8 mouse cellular contexts compared by ENCODE assay signal in genomic region chr10:43174326-43175155, GRCm38 (mm10). TPM values are rescaled to one million over a fixed set of nuclear protein-coding genes. Genes with fewer than 3 reads are reported as not detected.
DNase-seq lines count a peak whose midpoint lies in the region; ATAC-seq and TF ChIP-seq lines count a peak whose summit lies in the region.

Gene Sobp, minus strand, starts transcription at chr10:43174530.
Gene 9030612E09Rik, plus strand, starts transcription at chr10:43174704.

- WGBS in hindbrain, embryonic 14.5 days, result under 1% methylated on average over 71 of the region's 91 CpGs
- under 1% methylated on average over 77 of the region's 91 CpGs for WGBS in midbrain, embryonic 10.5 days

- no peaks in the 10 kb centered on the region for H3K9me3 ChIP-seq in hindbrain, embryonic 14.5 days (ENCODE audit: control insufficient read depth, low read length)
- no peaks in the 10 kb centered on the region for H3K9me3 ChIP-seq in midbrain, embryonic 10.5 days (replicated peaks)

- peaks cover 35% of the 10 kb centered on the region for H3K4me1 ChIP-seq in hindbrain, embryonic 14.5 days (replicated peaks; ENCODE audit: control insufficient read depth, insufficient read depth, low read length)
- peaks cover 47% of the 10 kb centered on the region for H3K4me1 ChIP-seq in midbrain, embryonic 10.5 days

- intact Hi-C loops in gastrocnemius, adult 2 months (cut with DNase I), result loop anchor here (5.0 kb wide), 5 partner anchors 43 to 208 kb away; no protein-coding TSS in a partner anchor

- H3K4me3 ChIP-seq in gastrocnemius, adult 2 months, result peak within 1 kb of the TSS; percentile 88
- H3K4me3 ChIP-seq in hindbrain, embryonic 14.5 days (replicated peaks; ENCODE audit: low read length), result peak within 1 kb of the TSS; percentile 76
- peak within 1 kb of the TSS; percentile 74 for H3K4me3 ChIP-seq in midbrain, embryonic 10.5 days

- no peaks in the 10 kb centered on the region for H3K36me3 ChIP-seq in hindbrain, embryonic 14.5 days (replicated peaks; ENCODE audit: control insufficient read depth, insufficient read depth)
- no peaks in the 10 kb centered on the region for H3K36me3 ChIP-seq in midbrain, embryonic 10.5 days
- no peaks in the 10 kb centered on the region for H3K36me3 ChIP-seq in splenic B cell, adult 2 months (ENCODE audit: control insufficient read depth, insufficient read depth, low read length, poor library complexity, severe bottlenecking)

- peak; percentile 90 for ATAC-seq in hindbrain, embryonic 14.5 days (ENCODE audit: low FRiP score)
- no peak for ATAC-seq in activated CD4-positive, CD25-positive, alpha-beta regulatory T cell, adult 4 months

- peak within 1 kb of the TSS; percentile 74 for H3K4me2 ChIP-seq in hindbrain, embryonic 14.5 days (replicated peaks)

- peak; percentile 64 for DNase-seq in adrenal gland, postnatal 25 days
- DNase-seq in cerebellum, postnatal 4 days (ENCODE audit: low spot score in 2 of 2), result peak; percentile 46 to 76
- peak; percentile 87 for DNase-seq in gastrocnemius, adult 2 months
- peak; percentile 83 for DNase-seq in hindbrain, embryonic 14.5 days (ENCODE audit: low spot score)
- DNase-seq in left cerebral cortex, adult 8-10 months (ENCODE audit: low spot score in 2 of 2), result peak; percentile 64 to 73
- DNase-seq in midbrain, embryonic 10.5 days (ENCODE audit: low spot score), result peak; percentile 83
- peak; percentile 3 for DNase-seq in splenic B cell, adult 2 months (ENCODE audit: low read depth, low spot score)

- H3K27ac ChIP-seq in gastrocnemius, adult 2 months, result peak within 1 kb of the TSS; percentile 90
- H3K27ac ChIP-seq in hindbrain, embryonic 14.5 days, result peak within 1 kb of the TSS; percentile 98
- H3K27ac ChIP-seq in midbrain, embryonic 10.5 days (replicated peaks), result peak within 1 kb of the TSS; percentile 91

- no peak for TF ChIP-seq CTCF in gastrocnemius, adult 2 months (IDR thresholded peaks at IDR 0.05)

- H3K27me3 ChIP-seq in hindbrain, embryonic 14.5 days (ENCODE audit: control insufficient read depth, insufficient read depth, low read length), result no peaks in the 10 kb centered on the region
- peaks cover 77% of the 10 kb centered on the region for H3K27me3 ChIP-seq in midbrain, embryonic 10.5 days (ENCODE audit: low read depth, poor library complexity, severe bottlenecking)
- H3K27me3 ChIP-seq in splenic B cell, adult 2 months (ENCODE audit: control insufficient read depth, insufficient read depth, low read length, poor library complexity, severe bottlenecking), result no peaks in the 10 kb centered on the region; the same call in 1 of the 2 replicates

- peak within 1 kb of the TSS; percentile 96 for H3K9ac ChIP-seq in hindbrain, embryonic 14.5 days

RNA-seq across cellular contexts. Expression of gene Sobp, which starts in this region (rescaled TPM):
- 6.2 and 6.3 TPM in 2 replicates for total RNA-seq in adrenal gland, postnatal 25 days (2021)
- total RNA-seq in gastrocnemius, adult 2 months (2021), result 10 to 100 TPM; 29.2 to 34.5 TPM
- polyA plus RNA-seq in hindbrain, embryonic 14.5 days (2014; fragmentation: Nextera tagmentation; extraction: Ambion mirVana), result 16.0 and 16.8 TPM in 2 replicates
- 10 to 100 TPM; 59.6 to 62.9 (median 61.6) TPM for total RNA-seq in left cerebral cortex, adult 8-10 months (2022)
- polyA plus RNA-seq in midbrain, embryonic 10.5 days (2016; fragmentation: Nextera tagmentation; extraction: Ambion mirVana), result 2.0 and 2.3 TPM in 2 replicates
- not detected for polyA plus RNA-seq in activated CD4-positive, CD25-positive, alpha-beta regulatory T cell, adult 4 months (2017; shearing (Covaris generic))

RNA-seq across cellular contexts. Expression of gene 9030612E09Rik, which starts in this region (rescaled TPM):
- 0.82 TPM in 1 of 2 replicates, not detected in the other for total RNA-seq in adrenal gland, postnatal 25 days (2021)
- 1 to 10 TPM; 1.7 to 2.6 TPM for total RNA-seq in gastrocnemius, adult 2 months (2021)
- polyA plus RNA-seq in hindbrain, embryonic 14.5 days (2014; fragmentation: Nextera tagmentation; extraction: Ambion mirVana), result 1.6 and 2.3 TPM in 2 replicates
- 1 to 10 TPM; 1.3 to 3.6 (median 2.6) TPM for total RNA-seq in left cerebral cortex, adult 8-10 months (2022)
- polyA plus RNA-seq in midbrain, embryonic 10.5 days (2016; fragmentation: Nextera tagmentation; extraction: Ambion mirVana), result 0.79 and 1.3 TPM in 2 replicates
- polyA plus RNA-seq in activated CD4-positive, CD25-positive, alpha-beta regulatory T cell, adult 4 months (2017; shearing (Covaris generic)), result not detected

Comparison
In these comparisons a context has a peak if more than half of its experiments do, and no peak if none do; other contexts are left out.
1. DNase-seq: peak in every context shown above with its lines; median percentile 87 in gastrocnemius, adult 2 months; 83 in hindbrain, embryonic 14.5 days; 83 in midbrain, embryonic 10.5 days; 68 in left cerebral cortex, adult 8-10 months; 64 in adrenal gland, postnatal 25 days; 61 in cerebellum, postnatal 4 days; 3 in splenic B cell, adult 2 months.